Mouse (Mus musculus) bone marrow, adult 2 months (tissue): ENCODE measurements around the gene Msmb.

Source experiments
- CTCF ChIP-seq: fragments of 200-500 bp; IDR thresholded peaks from 2 replicates; pipeline ENCODE4 v1.5.1; 2011; ENCODE audit warnings: low read length, control low read depth; ENCODE audit not compliant: control insufficient read depth, insufficient read depth
- POLR2A ChIP-seq: fragments of 200-500 bp; IDR thresholded peaks from 2 replicates; pipeline ENCODE4 v1.6.1; 2011; ENCODE audit warnings: low read depth, mild to moderate bottlenecking, control low read depth, low read length, borderline replicate concordance; ENCODE audit not compliant: control insufficient read depth

GRCm38 (mm10) chr14:32145401-32145800, 3.6 kb downstream of the Msmb start:
- no peak for TF ChIP-seq CTCF
- no peak for TF ChIP-seq POLR2A
